Mouse (Mus musculus) heart, embryonic 15.5 days (tissue): ENCODE results near the gene H2al1i. TPM values are rescaled to one million over a fixed set of nuclear protein-coding genes. Genes with fewer than 3 reads are reported as not detected.
"Not testable (repeated sequence)": the region's sequence is repeated elsewhere in the genome, so short reads cannot be mapped to it uniquely, and the experiment has no call there.

Source experiments
- ATAC-seq: fragments of 200-750 bp; cut with Nextera tagmentation; replicated peaks from 2 replicates; pipeline ENCODE4 v1.8.0; 2017; ENCODE audit warnings: low read depth, moderate TSS enrichment; ENCODE audit not compliant: insufficient number of reproducible peaks, insufficient read depth, low FRiP score
- H3K27ac ChIP-seq: fragments of 300-500 bp; sonication (generic); 2 replicates; pipeline ENCODE4 v1.5.1; 2015; ENCODE audit warnings: mild to moderate bottlenecking, inconsistent platforms
- H3K27me3 ChIP-seq: fragments of 300-500 bp; sonication (generic); 2 replicates; pipeline ENCODE4 v1.6.1; 2015; ENCODE audit warnings: inconsistent platforms
- H3K36me3 ChIP-seq: fragments of 300-500 bp; sonication (generic); 2 replicates; pipeline ENCODE4 v1.6.1; 2015; ENCODE audit warnings: mild to moderate bottlenecking, inconsistent platforms
- H3K4me1 ChIP-seq: fragments of 300-500 bp; sonication (generic); replicated peaks from 2 replicates; pipeline ENCODE4 v1.6.1; 2015; ENCODE audit warnings: inconsistent platforms
- H3K4me2 ChIP-seq: fragments of 300-500 bp; sonication (generic); 2 replicates; pipeline ENCODE4 v1.6.1; 2015; ENCODE audit warnings: inconsistent platforms, mild to moderate bottlenecking, moderate library complexity
- H3K4me3 ChIP-seq: fragments of 300-500 bp; sonication (generic); 2 replicates; pipeline ENCODE4 v1.5.1; 2015; ENCODE audit warnings: mild to moderate bottlenecking, inconsistent platforms
- H3K9ac ChIP-seq: fragments of 300-500 bp; sonication (generic); 2 replicates; pipeline ENCODE4 v1.6.1; 2015; ENCODE audit warnings: mild to moderate bottlenecking, inconsistent platforms
- H3K9me3 ChIP-seq: fragments of 300-500 bp; sonication (generic); replicated peaks from 2 replicates; pipeline ENCODE4 v1.6.1; 2016; ENCODE audit warnings: inconsistent platforms
- WGBS: fragments of 180-500 bp; shearing (Covaris S2); methylation state at CpG from one replicate; pipeline ENCODE4 v1.1.7; 2015; ENCODE audit warnings: mixed read lengths; 5-methylcytosine and 5-hydroxymethylcytosine counted together
- polyA plus RNA-seq: library from polyadenylated mRNA; unstranded; fragments of >200 nt; fragmentation: Nextera tagmentation; extraction: Ambion mirVana; gene quantifications from 2 replicates; pipeline ENCODE4 v1.2.1, GENCODE M21; 2015

Gene H2al1i
- polyA plus RNA-seq, 1 experiment from 2014 or later = not detected

- WGBS = no CpG with 5 or more reads among the region's 6 CpGs
- not testable (repeated sequence) for H3K9me3 ChIP-seq, H3K4me3 ChIP-seq, H3K9ac ChIP-seq, H3K27ac ChIP-seq, ATAC-seq, H3K36me3 ChIP-seq, H3K4me1 ChIP-seq, H3K27me3 ChIP-seq, H3K4me2 ChIP-seq
These were observed 3.3 kb upstream of the H2al1i start, which contains the start of gene H2al1h for GRCm38 (mm10) chrX:11321192-11321591. H2al1h (plus strand) TSS chrX:11321492.

- not testable (repeated sequence) for H3K36me3 ChIP-seq, H3K4me2 ChIP-seq, H3K9me3 ChIP-seq, ATAC-seq, H3K27ac ChIP-seq, H3K4me1 ChIP-seq, H3K4me3 ChIP-seq, H3K27me3 ChIP-seq, H3K9ac ChIP-seq
- 79% methylated on average over 2 of the region's 2 CpGs for WGBS
These were observed 3.1 kb downstream of the H2al1i start, which contains the start of gene H2al1j for GRCm38 (mm10) chrX:11327522-11327921. H2al1j (plus strand) TSS chrX:11327822.

- Histone ChIP-seq H3K9me3 (no peaks in the 10 kb centered on the region), H3K4me1 (no peaks in the 10 kb centered on the region), H3K36me3 (no peaks in the 10 kb centered on the region), H3K27me3 (no peaks in the 10 kb centered on the region), H3K4me3 (no peak overlapping the region), H3K27ac (no peak overlapping the region), H3K4me2 (no peak overlapping the region), H3K9ac (no peak overlapping the region)
- 56% methylated on average over 9 of the region's 9 CpGs for WGBS
- ATAC-seq = no peak
These were observed 21.3 kb downstream of the H2al1i start for GRCm38 (mm10) chrX:11345762-11346161.

- Histone ChIP-seq H3K4me3 (no peak overlapping the region), H3K27me3 (no peaks in the 10 kb centered on the region), H3K4me1 (no peaks in the 10 kb centered on the region), H3K9me3 (no peaks in the 10 kb centered on the region), H3K4me2 (no peak overlapping the region), H3K9ac (no peak overlapping the region), H3K27ac (no peak overlapping the region), H3K36me3 (no peaks in the 10 kb centered on the region)
- no peak for ATAC-seq
- 81% methylated on average over 3 of the region's 3 CpGs for WGBS
These were observed 22.3 kb downstream of the H2al1i start for GRCm38 (mm10) chrX:11346756-11347155.

- H3K27ac ChIP-seq = no peak overlapping the region
- ATAC-seq = no peak
- no peak overlapping the region for H3K4me3 ChIP-seq
- WGBS = 73% methylated on average over 6 of the region's 6 CpGs
- no peak overlapping the region for H3K9ac ChIP-seq
- no peaks in the 10 kb centered on the region for H3K9me3 ChIP-seq
- no peaks in the 10 kb centered on the region for H3K36me3 ChIP-seq
- H3K27me3 ChIP-seq = peaks cover 7% of the 10 kb centered on the region
- H3K4me1 ChIP-seq = no peaks in the 10 kb centered on the region
- H3K4me2 ChIP-seq = no peak overlapping the region
These were observed 36.4 kb downstream of the H2al1i start for GRCm38 (mm10) chrX:11360823-11361222.

- no peak overlapping the region for H3K4me2 ChIP-seq
- no peaks in the 10 kb centered on the region for H3K9me3 ChIP-seq
- H3K4me3 ChIP-seq = no peak overlapping the region
- H3K36me3 ChIP-seq = no peaks in the 10 kb centered on the region
- H3K27ac ChIP-seq = no peak overlapping the region
- no peaks in the 10 kb centered on the region for H3K4me1 ChIP-seq
- no peak for ATAC-seq
- peaks cover 11% of the 10 kb centered on the region for H3K27me3 ChIP-seq
- WGBS = 74% methylated on average over 2 of the region's 2 CpGs
- no peak overlapping the region for H3K9ac ChIP-seq
These were observed 36.8 kb downstream of the H2al1i start for GRCm38 (mm10) chrX:11361261-11361660.

- Histone ChIP-seq H3K9me3 (no peaks in the 10 kb centered on the region), H3K4me3 (no peak overlapping the region), H3K4me1 (no peaks in the 10 kb centered on the region), H3K27me3 (peaks cover 13% of the 10 kb centered on the region), H3K4me2 (no peak overlapping the region), H3K9ac (no peak overlapping the region), H3K36me3 (no peaks in the 10 kb centered on the region), H3K27ac (no peak overlapping the region)
- WGBS = 49% methylated on average over 6 of the region's 6 CpGs
- ATAC-seq = no peak
These were observed 39.4 kb downstream of the H2al1i start for GRCm38 (mm10) chrX:11363890-11364289.

GRCm38 (mm10) chrX:11365151-11365550 lies 40.7 kb downstream of the H2al1i start:
- Histone ChIP-seq H3K27me3 (peaks cover 6% of the 10 kb centered on the region; the same call in 1 of the 2 replicates), H3K36me3 (no peaks in the 10 kb centered on the region), H3K4me3 (no peak overlapping the region), H3K4me1 (no peaks in the 10 kb centered on the region), H3K9ac (no peak overlapping the region), H3K4me2 (no peak overlapping the region), H3K9me3 (no peaks in the 10 kb centered on the region), H3K27ac (no peak overlapping the region)
- ATAC-seq = no peak
- 74% methylated on average over 12 of the region's 12 CpGs for WGBS

Other genes with a start within 250 kb of the H2al1i start
- not detected in 2 replicates for gene H2al1a, start 25.4 kb upstream of the H2al1i start, polyA plus RNA-seq
- not detected in 2 replicates for gene H2al1b, start 22.2 kb upstream of the H2al1i start, polyA plus RNA-seq
- gene H2al1c, start 19.0 kb upstream of the H2al1i start, polyA plus RNA-seq = not detected in 2 replicates
- gene H2al1d, start 15.8 kb upstream of the H2al1i start, polyA plus RNA-seq = not detected in 2 replicates
- gene H2al1e, start 12.7 kb upstream of the H2al1i start, polyA plus RNA-seq = not detected in 2 replicates
- not detected in 2 replicates for gene H2al1f, start 9.5 kb upstream of the H2al1i start, polyA plus RNA-seq
- gene H2al1g, start 6.4 kb upstream of the H2al1i start, polyA plus RNA-seq = not detected in 2 replicates
- gene H2al1h, start 3.2 kb upstream of the H2al1i start, polyA plus RNA-seq = not detected in 2 replicates
- gene H2al1j, start 3.2 kb downstream of the H2al1i start, polyA plus RNA-seq = not detected in 2 replicates